Mouse (Mus musculus): ENCODE data around the gene Rgs3.

DNA sequence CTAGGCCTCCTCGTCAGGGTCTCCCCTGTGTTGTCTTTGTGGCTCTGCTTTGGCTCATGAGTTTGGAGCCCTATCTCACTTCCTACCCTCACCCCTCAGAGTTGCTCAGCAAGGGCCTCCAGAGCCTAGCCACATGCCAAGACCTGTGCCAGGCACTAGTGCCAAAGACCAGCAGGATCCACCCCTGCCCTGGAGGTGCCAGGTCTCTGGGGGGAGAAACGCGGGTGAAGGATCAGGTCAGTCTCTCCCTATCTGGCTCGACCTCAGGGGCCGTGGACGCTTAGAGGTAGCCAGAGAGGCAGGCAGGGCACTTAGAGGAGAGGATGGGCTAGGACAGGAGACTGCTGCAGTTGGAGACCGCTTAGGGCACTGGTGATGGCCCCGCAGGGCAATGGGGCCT is 122.7 kb downstream of the Rgs3 start:
- TF ChIP-seq GATA1 (IDR thresholded peaks at IDR 0.05; ENCODE audit: borderline replicate concordance, low read length), result no peak
- TF ChIP-seq FLI1 (IDR thresholded peaks at IDR 0.05; ENCODE audit: low read length), result no peak
